1 mouse cellular context compared by ENCODE assay signal in the genomic region with DNA sequence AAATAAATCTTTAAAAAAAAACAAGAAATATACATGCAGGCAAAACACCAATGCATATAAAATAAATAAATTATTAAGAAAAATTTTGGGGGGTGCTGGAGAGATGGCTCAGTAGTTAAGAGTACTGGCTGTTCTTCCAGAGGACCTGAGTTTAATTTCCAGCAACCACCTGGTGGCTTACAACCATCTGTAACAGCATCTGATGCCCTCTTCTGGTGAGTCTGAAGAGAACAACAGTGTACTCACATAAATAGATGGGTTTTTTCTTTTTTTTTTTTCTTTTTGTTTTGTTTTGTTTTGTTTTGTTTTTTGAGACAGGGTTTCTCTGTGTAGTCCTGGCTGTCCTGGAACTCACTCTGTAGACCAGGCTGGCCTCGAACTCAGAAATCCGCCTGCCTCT.
TF ChIP-seq lines count a peak whose summit lies in the region.

No protein-coding gene starts in this region.

TF ChIP-seq in CH12.LX, 34 proteins besides CTCF, POLR2A, EP300 and RAD21:
- TF ChIP-seq SMC3 (IDR thresholded peaks at IDR 0.05; ENCODE audit: low read depth, low read length): peak; percentile 14; the same call in 1 of the 2 replicates
TF ChIP-seq in CH12.LX: peak in this region for 1; not testable (repeated sequence) for 33.
